Mouse (Mus musculus) MEL (cell line): ENCODE measurements around the gene Ksr1. TPM values are rescaled to one million over a fixed set of nuclear protein-coding genes. Genes with fewer than 3 reads are reported as not detected.

Source experiments
- DNase-seq: peaks from one replicate; pipeline ENCODE4 v3.0.0; 2011; ENCODE audit warnings: low read depth, low spot score
- H3K27ac ChIP-seq: 2 replicates; pipeline ENCODE4 v1.5.1; 2012; ENCODE audit warnings: low read depth, mild to moderate bottlenecking, control low read depth, low read length, moderate library complexity; ENCODE audit not compliant: control insufficient read depth
- H3K27me3 ChIP-seq, 2 experiments: fragments of 150-350 bp in 1 of 2; sonication (generic) in 1 of 2; 2 replicates each; pipeline ENCODE4 v1.6.1; 2012; ENCODE audit warnings: low read length in 2 of 2, mild to moderate bottlenecking in 2 of 2, improper control_type of control experiment in 1 of 2, moderate library complexity in 1 of 2; ENCODE audit not compliant: insufficient read depth in 2 of 2, control insufficient read depth in 1 of 2
- H3K36me3 ChIP-seq, 2 experiments: 2 replicates each; pipeline ENCODE4 v1.6.1; 2012 to 2014; ENCODE audit warnings: low read length in 2 of 2, improper control_type of control experiment in 1 of 2, inconsistent platforms in 1 of 2, mild to moderate bottlenecking in 1 of 2; ENCODE audit not compliant: insufficient read depth in 2 of 2, control insufficient read depth in 1 of 2
- H3K4me1 ChIP-seq, 2 experiments: fragments of 150-350 bp in 1 of 2; sonication (generic) in 1 of 2; 2 replicates each; pipeline ENCODE4 v1.6.1; 2012; ENCODE audit warnings: low read length in 2 of 2, improper control_type of control experiment in 1 of 2, mild to moderate bottlenecking in 1 of 2; ENCODE audit not compliant: insufficient read depth in 2 of 2, control insufficient read depth in 1 of 2
- H3K4me3 ChIP-seq, 2 experiments: fragments of 150-350 bp in 1 of 2; sonication (generic) in 1 of 2; 2 replicates each; pipeline ENCODE4 v1.5.1; 2012; ENCODE audit warnings: low read depth in 2 of 2, low read length in 2 of 2, mild to moderate bottlenecking in 2 of 2, moderate library complexity in 2 of 2, control low read depth in 1 of 2, improper control_type of control experiment in 1 of 2; ENCODE audit not compliant: control insufficient read depth in 1 of 2, insufficient read depth in 1 of 2
- H3K79me2 ChIP-seq: 2 replicates; pipeline ENCODE4 v1.6.1; 2012; ENCODE audit warnings: mild to moderate bottlenecking, low read length, moderate library complexity; ENCODE audit not compliant: control insufficient read depth, poor library complexity, insufficient read depth
- H3K9ac ChIP-seq: 2 replicates; pipeline ENCODE4 v1.6.1; 2012; ENCODE audit warnings: low read depth, mild to moderate bottlenecking, control low read depth, low read length, moderate library complexity; ENCODE audit not compliant: control insufficient read depth, poor library complexity, severe bottlenecking
- H3K9me3 ChIP-seq: fragments of 150-350 bp; sonication (generic); replicated peaks from 2 replicates; pipeline ENCODE4 v1.6.1; 2012; ENCODE audit warnings: mild to moderate bottlenecking, low read length, improper control_type of control experiment, moderate library complexity; ENCODE audit not compliant: insufficient read depth
- BHLHE40 ChIP-seq: IDR thresholded peaks from 2 replicates; pipeline ENCODE4 v1.6.1; 2012; ENCODE audit warnings: low read depth, mild to moderate bottlenecking, inconsistent platforms, low read length, improper control_type of control experiment, borderline replicate concordance
- CHD1 ChIP-seq: IDR thresholded peaks from 2 replicates; pipeline ENCODE4 v1.6.1; 2012; ENCODE audit warnings: low read depth, mild to moderate bottlenecking, inconsistent platforms, low read length, improper control_type of control experiment
- CHD2 ChIP-seq: IDR thresholded peaks from 2 replicates; pipeline ENCODE4 v1.6.1; 2011; ENCODE audit warnings: low read length, improper control_type of control experiment
- EP300 ChIP-seq, 2 experiments: IDR thresholded peaks; 2 replicates each; pipeline ENCODE4 v1.6.1; 2011; ENCODE audit warnings: improper control_type of control experiment in 2 of 2, low read length in 2 of 2, low read depth in 1 of 2, mild to moderate bottlenecking in 1 of 2
- ETS1 ChIP-seq: IDR thresholded peaks from 2 replicates; pipeline ENCODE4 v1.6.1; 2012; ENCODE audit warnings: low read depth, mild to moderate bottlenecking, inconsistent platforms, low read length, improper control_type of control experiment, moderate library complexity
- GATA1 ChIP-seq: IDR thresholded peaks from 2 replicates; pipeline ENCODE4 v1.6.1; 2011; ENCODE audit warnings: low read depth, low read length, improper control_type of control experiment
- HCFC1 ChIP-seq: IDR thresholded peaks from 2 replicates; pipeline ENCODE4 v1.6.1; 2012; ENCODE audit warnings: low read depth, mild to moderate bottlenecking, inconsistent platforms, low read length, improper control_type of control experiment, moderate library complexity
- JUND ChIP-seq: IDR thresholded peaks from 2 replicates; pipeline ENCODE4 v1.6.1; 2011; ENCODE audit warnings: low read depth, mild to moderate bottlenecking, improper control_type of control experiment, low read length
- KAT2A ChIP-seq: conservative IDR thresholded peaks from 2 replicates; pipeline ENCODE4 v1.6.1; 2012; ENCODE audit warnings: low read depth, low read length, improper control_type of control experiment, inconsistent platforms
- MAFK ChIP-seq: IDR thresholded peaks from 2 replicates; pipeline ENCODE4 v1.6.1; 2011; ENCODE audit warnings: low read depth, mild to moderate bottlenecking, low read length, improper control_type of control experiment, borderline replicate concordance
- MAX ChIP-seq: IDR thresholded peaks from 2 replicates; pipeline ENCODE4 v1.6.1; 2011; ENCODE audit warnings: low read length, improper control_type of control experiment
- MAZ ChIP-seq: IDR thresholded peaks from 2 replicates; pipeline ENCODE4 v1.6.1; 2012; ENCODE audit warnings: low read depth, mild to moderate bottlenecking, inconsistent platforms, low read length, improper control_type of control experiment
- MXI1 ChIP-seq: IDR thresholded peaks from 2 replicates; pipeline ENCODE4 v1.6.1; 2011; ENCODE audit warnings: mild to moderate bottlenecking, low read depth, low read length, improper control_type of control experiment
- MYB ChIP-seq: IDR thresholded peaks from 2 replicates; pipeline ENCODE4 v1.6.1; 2011; ENCODE audit warnings: mild to moderate bottlenecking, low read depth, low read length, improper control_type of control experiment
- MYC ChIP-seq: IDR thresholded peaks from 2 replicates; pipeline ENCODE4 v1.6.1; 2011; ENCODE audit warnings: low read depth, mild to moderate bottlenecking, low read length, improper control_type of control experiment, moderate library complexity
- NRF1 ChIP-seq: IDR thresholded peaks from 2 replicates; pipeline ENCODE4 v1.6.1; 2014; ENCODE audit warnings: low read depth, mild to moderate bottlenecking, inconsistent platforms, low read length, improper control_type of control experiment, moderate library complexity; ENCODE audit not compliant: poor library complexity, insufficient read depth, severe bottlenecking
- POLR2A ChIP-seq, 2 experiments: IDR thresholded peaks; 2 replicates each; pipeline ENCODE4 v1.6.1; 2011 to 2012; ENCODE audit warnings: low read length in 2 of 2, mild to moderate bottlenecking in 2 of 2, control low read depth in 1 of 2, improper control_type of control experiment in 1 of 2, low read depth in 1 of 2, moderate library complexity in 1 of 2; ENCODE audit not compliant: control insufficient read depth in 1 of 2, insufficient read depth in 1 of 2, poor library complexity in 1 of 2
- POLR2AphosphoS5 ChIP-seq: IDR thresholded peaks from 2 replicates; pipeline ENCODE4 v1.6.1; 2012; ENCODE audit warnings: low read depth, borderline replicate concordance, mild to moderate bottlenecking, inconsistent platforms, low read length, moderate library complexity, mixed read lengths
- RCOR1 ChIP-seq: IDR thresholded peaks from 2 replicates; pipeline ENCODE4 v1.6.1; 2012; ENCODE audit warnings: low read depth, mild to moderate bottlenecking, inconsistent platforms, low read length, improper control_type of control experiment
- SIN3A ChIP-seq: IDR thresholded peaks from 2 replicates; pipeline ENCODE4 v1.6.1; 2012; ENCODE audit warnings: low read length, improper control_type of control experiment, inconsistent platforms
- SMC3 ChIP-seq: IDR thresholded peaks from 2 replicates; pipeline ENCODE4 v1.6.1; 2011; ENCODE audit warnings: low read depth, low read length, improper control_type of control experiment
- TAL1 ChIP-seq: IDR thresholded peaks from 2 replicates; pipeline ENCODE4 v1.6.1; 2012; ENCODE audit warnings: mild to moderate bottlenecking, inconsistent platforms, low read length, moderate library complexity, mixed read lengths
- TBP ChIP-seq: IDR thresholded peaks from 2 replicates; pipeline ENCODE4 v1.8.0; 2011; ENCODE audit warnings: low read depth, low read length, improper control_type of control experiment
- TCF12 ChIP-seq: IDR thresholded peaks from 2 replicates; pipeline ENCODE4 v1.6.1; 2014; ENCODE audit warnings: low read depth, mild to moderate bottlenecking, inconsistent platforms, low read length, improper control_type of control experiment, moderate library complexity
- UBTF ChIP-seq: IDR thresholded peaks from 2 replicates; pipeline ENCODE4 v1.6.1; 2012; ENCODE audit warnings: low read depth, mild to moderate bottlenecking, inconsistent platforms, low read length, improper control_type of control experiment, moderate library complexity, borderline replicate concordance; ENCODE audit not compliant: insufficient read depth
- USF1 ChIP-seq: IDR thresholded peaks from 2 replicates; pipeline ENCODE4 v1.6.1; 2014; ENCODE audit warnings: low read depth, mild to moderate bottlenecking, inconsistent platforms, low read length, improper control_type of control experiment, moderate library complexity
- ZNF384 ChIP-seq: IDR thresholded peaks from 2 replicates; pipeline ENCODE4 v1.6.1; 2012; ENCODE audit warnings: low read depth, mild to moderate bottlenecking, inconsistent platforms, low read length, improper control_type of control experiment
- polyA plus RNA-seq, 2 experiments: library from polyadenylated mRNA; stranded (reverse) in 1 of 2; unstranded in 1 of 2; fragments of >175 nt in 1 of 2; fragments of >200 nt in 1 of 2; gene quantifications; 2 replicates each; pipeline versions ENCODE4 v1.2.1 to v1.2.4; 2012; ENCODE audit warnings: low replicate concordance in 2 of 2, low read depth in 1 of 2; ENCODE audit not compliant: insufficient read length in 2 of 2, insufficient read depth in 1 of 2, missing spikeins in 1 of 2
- total RNA-seq: library from RNA; depleted of rRNA; stranded (reverse); fragments of 300-350 nt; gene quantifications from 2 replicates; pipeline ENCODE4 v1.2.3, GENCODE M21; 2012

Ksr1 gene
- total and polyA plus RNA-seq, 3 experiments: 9.7 to 18.4 TPM; not detected in 1

- peaks cover 0 to 41% of the 10 kb centered on the region in 2 experiments; a peak in 2 of 4 replicates for H3K36me3 ChIP-seq
- H3K79me2 ChIP-seq: no peaks in the 10 kb centered on the region
- H3K9me3 ChIP-seq: no peaks in the 10 kb centered on the region
- no peak overlapping the region for H3K4me3 ChIP-seq
- H3K9ac ChIP-seq: peak overlapping the region; percentile 40
- DNase-seq: peak; percentile 84
- peak overlapping the region; percentile 71 for H3K27ac ChIP-seq
- TF ChIP-seq TAL1: peak; percentile 87
- TF ChIP-seq JUND: no peak
- TF ChIP-seq SMC3: no peak
- TF ChIP-seq CHD1: no peak
- TF ChIP-seq USF1: no peak
- TF ChIP-seq GATA1: peak; percentile 89
- TF ChIP-seq MAX: peak; percentile 69; the same call in 1 of the 2 replicates
- peak; percentile 83 for TF ChIP-seq MYC
- TF ChIP-seq ETS1: peak; percentile 76
- TF ChIP-seq EP300 (IDR thresholded peaks at IDR 0.05; ENCODE audit: low read depth in 1 of 2, low read length in 2 of 2): peak; percentile 88 to 94
- TF ChIP-seq CHD2: no peak
- TF ChIP-seq KAT2A: 0 out of 2 replicates have a peak, but pooled peaks have one; percentile 20
- TF ChIP-seq MXI1: peak; percentile 41
- no peak; the same call in 1 of the 2 replicates for TF ChIP-seq BHLHE40
- TF ChIP-seq NRF1: no peak
- TF ChIP-seq RCOR1: peak; percentile 88
- no peak for TF ChIP-seq POLR2AphosphoS5
- TF ChIP-seq MYB: 0 out of 2 replicates have a peak, but pooled peaks have one; percentile 39
- peak; percentile 59 for TF ChIP-seq SIN3A
- TF ChIP-seq MAZ: 0 out of 2 replicates have a peak, but pooled peaks have one; percentile 14
- peak in 1 of 2 experiments; percentile 33; a peak in 1 of 4 replicates for TF ChIP-seq POLR2A (IDR thresholded peaks at IDR 0.05; ENCODE audit: control insufficient read depth in 1 of 2, insufficient read depth in 1 of 2, low read depth in 1 of 2, low read length in 2 of 2, poor library complexity in 1 of 2)
- peak; percentile 53 for TF ChIP-seq TBP
- peak; percentile 86 for TF ChIP-seq TCF12
- peak; percentile 94 for TF ChIP-seq ZNF384
- no peak for TF ChIP-seq UBTF
- TF ChIP-seq MAFK: peak; percentile 23; the same call in 1 of the 2 replicates
- TF ChIP-seq HCFC1: 0 out of 2 replicates have a peak, but pooled peaks have one; percentile 17
- TF ChIP-seq, all 39 proteins: peak for 18
- Histone ChIP-seq H3K4me1 (peaks cover 34 to 45% of the 10 kb centered on the region in 2 experiments), H3K27me3 (no peaks in the 10 kb centered on the region)
Measured at GRCm38 (mm10) chr11:79057809-79058208, 88.4 kb downstream of the Ksr1 start.
